Mouse (Mus musculus) cerebellum, adult (tissue): ENCODE results near the gene Ptpn13.

ENCODE experiments used
- ATAC-seq: cut with Nextera tagmentation; 2 replicates; pipeline ENCODE4 v1.9.2; 2017; ENCODE audit warnings: mild to moderate bottlenecking, moderate library complexity, mixed read lengths; ENCODE audit not compliant: insufficient number of reproducible peaks, low FRiP score, low TSS enrichment

Gene Ptpn13

DNA sequence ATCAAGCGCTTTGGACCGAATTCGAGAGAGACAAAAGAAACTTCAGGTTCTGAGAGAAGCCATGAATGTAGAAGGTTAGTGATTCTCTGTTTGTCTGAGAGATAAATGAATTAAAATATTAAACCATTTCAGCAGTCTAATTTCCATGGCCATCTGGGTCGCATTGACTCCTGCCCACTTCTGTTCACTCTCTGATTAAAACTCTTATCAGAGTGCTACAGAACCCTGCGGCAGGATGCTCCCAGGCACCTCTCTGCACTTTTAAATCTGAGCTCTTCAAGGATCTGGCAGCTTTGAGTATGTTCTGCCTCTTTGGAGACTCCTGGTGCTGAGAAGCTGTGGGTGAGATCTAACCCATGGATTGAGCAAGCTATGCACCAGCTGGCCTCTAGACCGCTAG, 76.8 kb downstream of the Ptpn13 start:
- no peak for ATAC-seq

DNA sequence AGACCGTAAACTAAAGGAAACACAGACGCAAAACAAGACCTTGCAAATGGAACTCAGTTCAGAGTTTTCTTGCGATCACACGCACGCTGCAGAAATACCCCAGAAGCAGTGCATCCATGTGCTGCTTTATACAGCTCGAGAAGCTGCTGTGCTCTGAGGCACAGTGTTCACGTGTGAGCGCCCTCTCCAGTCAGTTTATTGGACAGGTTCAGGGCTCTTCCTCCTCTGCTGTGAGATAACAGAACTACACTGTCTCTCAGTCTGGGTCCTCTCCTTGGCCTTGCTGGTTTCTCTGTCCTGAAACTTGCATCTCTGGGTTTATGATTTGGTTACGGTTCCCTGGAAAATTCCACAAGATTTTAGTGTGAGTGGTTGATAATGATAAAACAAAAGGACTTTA, 88.2 kb downstream of the Ptpn13 start:
- no peak for ATAC-seq

DNA sequence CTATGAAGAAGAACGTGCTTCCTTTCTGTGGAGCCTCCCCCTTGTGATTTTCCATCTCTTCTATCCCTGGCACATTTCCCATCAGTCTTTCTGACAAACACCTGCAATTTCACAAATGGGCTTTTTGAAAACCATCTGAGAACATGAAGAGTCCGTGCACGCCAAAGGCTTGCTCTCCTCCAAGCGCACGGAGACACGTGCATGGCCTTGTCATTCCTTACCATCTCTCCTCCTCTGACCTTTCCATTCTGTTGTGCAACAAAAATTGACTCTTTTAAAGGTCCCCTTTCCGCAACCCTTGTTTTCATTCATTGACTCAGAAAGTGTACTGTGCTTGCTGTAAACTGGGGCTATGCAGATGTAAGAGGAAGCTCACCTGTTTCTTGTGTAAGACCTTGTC, 89.4 kb downstream of the Ptpn13 start:
- ATAC-seq, result no peak

DNA sequence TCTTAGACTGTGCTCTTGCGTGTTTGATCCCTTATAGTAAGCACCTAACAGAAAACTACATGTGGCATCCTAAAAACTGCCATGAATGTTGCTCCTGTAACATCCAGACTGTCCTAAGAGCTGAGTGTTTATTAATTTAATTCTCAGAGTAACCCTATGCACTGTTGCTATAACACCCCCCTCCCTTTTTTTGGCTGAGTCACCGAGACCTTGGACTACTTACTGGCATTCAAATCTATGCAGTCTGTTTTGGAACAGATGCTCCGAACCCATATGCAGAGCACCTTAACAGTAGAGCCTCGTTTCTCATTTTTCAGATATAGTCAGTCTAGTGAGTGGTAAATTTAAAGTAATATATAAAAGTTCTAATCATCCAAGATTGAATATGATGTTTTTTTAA, 90.9 kb downstream of the Ptpn13 start:
- ATAC-seq, result no peak

DNA sequence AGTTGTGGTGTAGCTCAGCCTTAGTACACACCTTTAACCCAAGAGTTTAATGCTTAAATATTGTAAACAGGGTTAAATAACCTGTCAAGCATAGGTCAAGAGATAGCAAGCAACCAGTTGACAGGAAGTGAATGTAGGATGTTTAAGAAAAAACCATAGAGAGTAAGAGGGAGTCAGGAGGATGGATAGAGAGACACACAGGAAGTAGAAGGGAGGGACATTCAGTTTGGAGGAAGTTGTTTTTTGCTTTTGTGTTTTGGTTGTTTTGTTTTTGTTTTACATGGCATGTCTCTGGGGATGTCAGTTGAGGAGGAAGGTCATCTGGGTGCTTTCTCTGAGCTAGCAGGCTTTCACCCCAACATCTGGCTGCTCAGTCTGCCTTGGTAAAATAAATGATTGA, 91.6 kb downstream of the Ptpn13 start:
- no peak for ATAC-seq

DNA sequence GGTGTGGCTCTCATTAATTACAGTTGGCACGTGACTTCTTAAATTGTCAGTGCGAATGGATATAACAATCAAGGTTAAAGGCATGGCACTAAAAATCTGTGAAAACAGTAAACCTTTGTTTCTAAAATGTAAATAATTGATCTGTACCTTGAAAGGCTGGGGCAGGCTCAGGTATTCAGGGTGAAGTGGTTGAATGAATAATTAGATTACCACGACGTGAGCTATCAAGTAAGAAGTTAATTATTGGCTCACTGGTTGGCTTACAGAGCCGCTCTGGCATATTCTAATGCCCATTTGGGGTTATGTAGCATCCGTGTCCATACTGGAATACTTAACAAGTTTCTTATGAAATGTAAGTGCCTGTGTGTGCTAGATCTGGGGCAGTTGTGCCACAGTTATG, 92.6 kb downstream of the Ptpn13 start:
- no peak for ATAC-seq

DNA sequence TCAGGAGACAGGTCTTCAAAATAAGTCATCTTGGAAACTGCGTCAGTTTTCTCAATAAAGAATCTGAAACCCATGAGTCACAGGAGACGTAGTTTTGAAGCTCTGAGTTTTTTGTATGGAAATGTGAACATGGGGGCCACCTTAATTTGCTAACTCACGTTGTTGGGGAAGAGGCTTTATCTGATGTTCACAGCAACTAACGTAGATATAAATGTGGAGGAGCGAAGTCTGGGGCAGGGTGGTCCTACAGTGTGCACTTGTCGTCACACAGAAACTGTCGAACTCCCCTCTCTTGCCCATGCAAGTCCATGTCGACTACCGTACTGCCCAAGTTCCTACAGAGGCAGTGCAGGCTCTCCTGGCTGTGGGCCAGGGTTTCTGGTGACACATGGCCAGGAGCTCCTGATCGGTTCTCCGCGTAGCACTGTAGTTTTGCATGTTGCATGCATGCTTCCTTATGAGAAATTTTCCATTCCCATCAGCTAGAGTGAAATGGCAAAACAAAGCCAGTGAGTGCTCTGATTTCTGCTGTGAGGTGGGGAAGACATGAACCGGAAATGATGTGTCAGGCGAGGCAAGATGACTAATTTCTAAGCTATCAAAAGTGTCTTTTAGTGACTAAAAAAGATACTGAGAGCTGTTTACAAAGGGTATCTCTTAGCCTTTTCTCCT, 93.9 kb downstream of the Ptpn13 start:
- ATAC-seq, result no peak

DNA sequence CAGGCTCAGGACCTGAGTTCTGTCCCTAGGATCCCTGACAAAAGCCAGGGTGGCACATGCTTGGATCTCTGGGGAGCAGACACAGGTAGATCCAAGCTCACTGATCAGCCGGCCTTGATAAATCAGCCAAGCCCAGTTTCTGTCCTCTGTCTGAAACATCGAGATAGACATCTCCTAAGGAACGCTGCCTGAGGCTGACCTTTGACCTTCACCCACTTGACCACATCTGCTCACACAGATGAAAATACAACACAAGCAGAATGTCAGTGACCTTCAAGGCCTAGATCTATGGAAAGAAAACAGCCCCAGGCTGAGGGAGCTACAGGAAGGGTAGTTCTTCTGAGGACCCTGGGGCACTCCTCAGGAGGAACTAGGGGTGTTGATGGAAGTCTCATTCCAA, 97.4 kb downstream of the Ptpn13 start:
- ATAC-seq, result no peak

DNA sequence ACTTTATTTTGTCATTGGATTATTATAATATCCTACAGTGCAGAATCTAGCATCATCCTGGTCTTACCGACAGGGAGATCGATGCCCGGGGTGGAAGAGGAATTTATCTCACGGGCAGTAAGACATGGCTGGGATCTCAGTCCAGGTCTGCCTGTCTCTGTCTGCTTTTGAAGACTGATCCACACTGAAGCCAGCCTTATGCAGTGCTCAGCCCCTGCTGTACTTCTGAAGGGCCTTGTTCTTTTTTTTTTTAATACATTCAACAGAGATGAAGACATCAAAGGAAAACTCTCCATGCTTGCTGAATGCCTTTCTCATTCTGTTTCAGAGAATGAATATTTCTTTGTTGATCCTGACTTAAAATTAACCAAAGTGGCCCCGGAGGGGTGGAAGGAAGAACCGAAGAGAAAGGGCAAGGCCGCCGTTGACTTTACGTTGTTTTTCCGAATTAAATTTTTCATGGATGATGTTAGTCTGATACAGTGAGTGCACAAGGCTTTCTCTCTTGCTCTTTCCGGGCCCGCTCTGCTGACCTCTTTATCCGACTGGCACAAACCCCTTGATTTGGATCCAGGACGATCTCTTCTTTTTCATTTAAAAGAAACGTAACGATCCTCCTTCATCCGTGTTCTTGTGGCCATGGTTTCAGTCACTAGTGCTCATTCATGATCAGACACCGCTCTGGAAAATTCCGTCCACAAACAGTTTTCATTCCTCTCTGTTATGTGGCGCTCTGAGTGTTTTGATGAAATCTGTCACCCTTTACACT, 101.9 kb downstream of the Ptpn13 start:
- no peak for ATAC-seq

DNA sequence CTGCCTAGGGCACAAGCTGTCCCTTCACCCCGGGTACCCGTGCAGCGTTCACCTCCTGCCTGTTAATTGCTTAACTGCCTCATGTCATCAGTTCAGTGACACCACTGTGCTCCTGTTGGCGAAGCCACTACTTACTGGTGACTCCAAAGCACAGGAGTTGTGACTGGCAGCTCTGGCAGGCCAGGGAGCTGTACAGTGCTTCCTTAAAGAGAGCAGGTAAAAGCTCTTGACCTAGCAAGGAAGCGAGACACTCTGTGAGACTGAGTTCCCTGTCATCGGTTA, 102.4 kb downstream of the Ptpn13 start:
- ATAC-seq, result no peak

DNA sequence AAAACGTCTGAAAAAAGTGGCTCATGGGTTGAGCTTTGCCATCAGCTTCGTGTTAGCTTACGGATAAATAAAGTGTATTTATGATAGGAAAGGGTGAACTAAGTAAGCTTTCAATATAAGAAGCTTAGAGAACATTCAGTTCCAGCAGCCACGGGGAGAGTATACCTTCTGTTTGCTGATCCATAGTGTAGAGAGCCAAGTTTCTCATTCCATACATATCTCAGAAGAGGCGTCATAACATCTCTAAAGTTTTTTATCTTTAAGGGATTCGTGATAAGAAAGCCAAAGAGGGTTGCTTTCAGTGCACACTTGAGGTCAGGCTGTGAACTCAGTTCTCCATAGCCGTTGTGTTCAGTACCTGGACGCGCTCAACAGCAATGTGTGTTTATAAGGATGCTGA, 105.2 kb downstream of the Ptpn13 start:
- no peak for ATAC-seq

DNA sequence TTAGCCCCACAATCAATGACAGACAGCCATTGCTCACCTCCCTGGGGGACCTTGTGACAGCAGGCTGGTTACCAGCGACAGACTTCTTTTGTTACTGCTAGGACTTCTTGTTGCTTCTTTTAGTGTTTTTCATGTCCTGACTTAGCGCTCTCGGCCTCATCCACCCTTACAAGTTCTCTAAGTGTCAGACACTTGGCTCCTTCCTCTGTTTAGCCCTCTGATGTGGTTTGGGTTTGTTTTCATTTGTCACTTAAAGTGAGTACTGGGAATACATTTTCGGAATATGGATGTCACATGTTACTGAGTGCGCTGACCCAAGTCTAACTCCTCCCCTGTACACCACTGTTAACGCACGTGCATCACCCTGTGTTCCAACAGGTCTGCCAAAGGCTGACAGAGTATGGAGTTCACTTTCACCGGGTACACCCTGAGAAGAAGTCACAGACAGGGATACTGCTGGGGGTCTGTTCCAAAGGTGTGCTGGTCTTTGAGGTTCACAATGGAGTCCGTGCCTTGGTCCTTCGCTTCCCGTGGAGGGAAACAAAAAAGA, 107.9 kb downstream of the Ptpn13 start:
- ATAC-seq, result no peak

DNA sequence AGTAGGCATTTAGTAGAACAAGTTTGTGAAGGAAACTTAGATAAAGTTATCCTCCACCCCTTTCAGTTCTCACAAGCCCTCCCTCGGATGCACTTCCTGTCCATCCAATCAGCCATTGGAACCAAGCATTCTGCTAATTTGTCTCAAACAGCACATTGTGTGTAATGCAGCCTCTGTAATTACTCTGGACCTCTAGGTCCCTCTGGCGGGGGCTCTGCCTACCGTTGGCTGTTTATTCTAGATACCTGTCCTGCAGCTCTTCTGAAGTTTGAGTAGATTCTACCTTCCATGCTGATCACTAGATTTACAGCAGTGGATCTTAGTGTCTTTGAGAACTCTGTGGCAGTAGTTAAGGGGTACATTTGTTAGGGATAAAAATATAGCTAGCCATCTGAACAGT, 109.5 kb downstream of the Ptpn13 start:
- ATAC-seq, result no peak

DNA sequence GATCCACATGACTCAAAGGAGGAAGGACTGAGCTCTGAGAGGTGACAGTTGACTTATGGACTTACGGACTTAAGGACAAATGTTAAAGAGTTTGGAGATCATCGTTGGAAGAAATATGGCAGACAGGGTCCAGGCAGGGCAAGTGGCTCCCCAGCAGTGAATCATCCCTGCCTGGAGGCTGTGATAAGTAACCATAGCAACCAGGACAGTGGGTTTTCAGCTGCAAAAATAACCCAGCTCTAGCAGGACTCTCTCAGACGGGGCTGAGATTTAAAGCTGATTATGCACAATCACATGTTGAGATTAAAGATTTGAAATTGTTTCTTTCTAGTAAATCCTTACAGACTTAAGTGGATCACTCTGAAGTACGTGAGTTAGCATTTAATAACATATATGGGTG, 112.4 kb downstream of the Ptpn13 start:
- ATAC-seq, result no peak

DNA sequence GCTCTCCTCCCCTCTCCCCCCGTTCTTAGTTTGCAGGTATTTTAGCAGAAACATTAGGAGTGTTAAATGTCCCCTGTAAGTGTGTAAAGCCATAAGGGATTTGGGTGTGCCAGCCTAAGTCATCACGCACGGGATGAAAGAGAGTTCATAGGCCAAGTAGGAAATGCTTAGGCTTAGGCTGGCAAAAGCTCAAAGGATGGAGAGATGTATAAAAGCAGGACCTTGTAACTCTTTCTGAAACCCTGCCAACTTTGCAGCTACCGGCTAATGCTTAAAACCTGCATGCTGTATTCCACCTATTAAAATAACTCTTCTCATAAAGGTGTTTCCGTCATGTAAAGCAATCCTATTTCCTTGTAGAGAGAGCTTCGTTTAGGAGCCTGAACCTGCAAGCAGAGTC, 115.6 kb downstream of the Ptpn13 start:
- no peak for ATAC-seq

DNA sequence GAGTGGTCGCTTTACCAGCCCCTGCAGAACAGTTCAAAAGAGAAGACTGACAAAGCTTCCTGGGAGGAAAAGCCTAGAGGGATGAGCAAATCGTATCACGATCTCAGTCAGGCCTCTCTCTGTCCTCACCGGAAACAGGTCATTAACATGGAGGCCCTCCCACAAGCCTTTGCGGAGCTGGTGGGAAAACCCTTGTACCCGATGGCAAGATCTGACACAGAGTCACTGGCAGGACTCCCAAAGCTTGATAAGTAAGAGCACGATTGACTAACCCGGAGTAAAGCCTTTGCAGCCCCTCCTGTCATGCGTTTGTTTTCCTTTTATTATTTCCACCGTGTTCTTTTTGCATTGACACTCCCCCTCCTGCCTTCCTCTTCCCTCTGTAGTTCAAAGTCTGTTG, 116.1 kb downstream of the Ptpn13 start:
- no peak for ATAC-seq

DNA sequence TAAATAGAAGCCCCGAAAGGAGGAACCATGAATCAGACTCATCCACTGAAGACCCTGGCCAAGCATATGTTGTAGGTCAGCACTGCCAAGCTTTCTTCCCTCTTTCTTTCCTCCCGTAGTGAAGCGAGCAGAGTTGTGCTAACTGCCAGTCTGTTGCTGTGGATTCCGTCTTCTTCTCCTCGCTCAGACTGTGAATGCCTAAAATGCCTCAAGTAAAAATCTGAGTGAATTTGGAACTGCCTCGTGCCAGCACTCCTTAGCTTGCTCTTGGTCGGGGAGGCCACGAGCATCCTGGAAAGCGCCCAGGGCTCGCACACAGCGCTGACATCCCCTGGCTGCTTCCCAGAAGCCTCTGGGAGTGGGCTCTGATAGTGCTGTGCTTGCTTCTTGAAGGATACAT, 116.5 kb downstream of the Ptpn13 start:
- ATAC-seq, result no peak

DNA sequence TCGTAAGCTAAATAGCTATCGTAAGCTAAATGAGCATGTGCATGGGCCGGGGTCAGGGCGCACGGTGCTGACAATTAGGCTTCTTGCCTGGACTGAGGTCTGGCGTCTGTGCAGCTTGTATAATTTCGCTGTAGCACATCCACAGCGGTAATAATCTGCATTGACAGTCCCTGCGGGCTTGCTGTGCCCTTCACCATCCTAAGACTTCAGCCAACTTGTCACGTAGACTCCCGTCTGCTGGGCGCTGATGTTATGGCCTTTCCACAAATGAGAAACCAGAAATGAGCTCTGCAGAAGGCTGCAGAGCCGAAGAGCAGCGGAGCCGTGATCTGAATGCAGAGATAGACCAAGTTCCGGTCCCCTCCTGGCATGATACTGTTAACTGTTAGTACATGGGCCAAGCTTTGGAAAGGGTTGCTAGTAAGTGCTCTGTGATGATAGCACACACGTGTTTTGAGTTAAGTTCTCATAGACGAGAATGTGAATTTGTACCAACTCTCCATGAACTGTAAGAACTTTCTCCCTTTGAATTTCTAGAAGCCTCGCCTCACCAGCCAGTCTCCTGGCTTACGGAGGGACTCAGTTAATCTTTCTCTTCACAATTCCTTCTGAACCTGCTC, 120.5 kb downstream of the Ptpn13 start:
- ATAC-seq, result no peak

DNA sequence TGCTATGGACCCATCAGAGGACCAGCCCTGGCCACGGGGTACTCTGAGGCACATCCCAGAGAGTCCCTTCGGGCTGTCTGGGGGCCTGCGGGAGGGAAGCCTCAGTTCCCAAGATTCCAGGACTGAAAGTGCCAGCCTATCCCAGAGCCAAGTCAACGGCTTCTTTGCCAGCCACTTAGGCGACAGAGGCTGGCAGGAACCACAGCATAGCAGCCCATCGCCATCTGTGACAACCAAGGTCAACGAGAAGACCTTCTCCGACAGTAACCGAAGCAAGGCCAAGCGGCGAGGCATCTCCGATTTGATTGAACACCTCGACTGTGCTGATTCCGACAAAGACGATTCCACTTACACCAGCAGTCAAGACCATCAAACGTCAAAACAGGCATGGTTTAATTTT, 129.8 kb downstream of the Ptpn13 start:
- ATAC-seq, result no peak

DNA sequence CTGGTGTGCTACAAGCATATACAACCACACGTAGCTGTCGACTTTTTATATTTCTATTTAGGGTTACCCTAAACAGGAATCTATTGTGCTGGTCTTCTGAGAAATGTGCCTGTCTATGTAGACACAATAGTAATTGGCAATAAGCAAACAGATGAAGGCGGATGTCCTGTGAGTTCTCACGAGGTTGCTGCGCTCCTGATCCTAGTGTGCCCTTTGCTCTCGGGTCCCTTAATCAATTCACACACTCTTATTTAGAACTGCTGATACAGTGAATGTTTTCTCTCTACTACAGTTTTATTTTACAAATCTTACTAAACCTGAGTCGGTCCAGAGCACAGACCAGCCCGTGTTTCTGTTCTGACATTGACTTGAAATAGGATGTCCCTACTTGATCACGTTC, 135.6 kb downstream of the Ptpn13 start:
- no peak for ATAC-seq

DNA sequence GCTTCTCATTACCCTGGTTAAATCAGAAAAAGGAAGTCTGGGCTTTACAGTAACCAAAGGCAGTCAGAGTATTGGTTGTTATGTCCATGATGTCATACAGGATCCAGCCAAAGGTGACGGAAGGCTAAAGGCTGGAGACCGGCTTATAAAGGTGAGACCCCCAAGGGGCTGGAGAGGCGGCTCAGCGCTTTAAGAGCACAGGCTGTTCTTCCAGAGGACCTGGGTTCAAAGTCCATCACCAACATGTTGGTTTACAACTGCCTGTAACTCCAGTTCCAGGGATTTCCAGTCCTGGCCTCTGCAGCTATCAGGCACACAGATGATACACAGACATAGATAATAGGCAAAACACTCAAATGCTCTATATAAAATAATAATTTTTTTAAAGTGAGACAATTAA, 143.0 kb downstream of the Ptpn13 start:
- ATAC-seq, result no peak

DNA sequence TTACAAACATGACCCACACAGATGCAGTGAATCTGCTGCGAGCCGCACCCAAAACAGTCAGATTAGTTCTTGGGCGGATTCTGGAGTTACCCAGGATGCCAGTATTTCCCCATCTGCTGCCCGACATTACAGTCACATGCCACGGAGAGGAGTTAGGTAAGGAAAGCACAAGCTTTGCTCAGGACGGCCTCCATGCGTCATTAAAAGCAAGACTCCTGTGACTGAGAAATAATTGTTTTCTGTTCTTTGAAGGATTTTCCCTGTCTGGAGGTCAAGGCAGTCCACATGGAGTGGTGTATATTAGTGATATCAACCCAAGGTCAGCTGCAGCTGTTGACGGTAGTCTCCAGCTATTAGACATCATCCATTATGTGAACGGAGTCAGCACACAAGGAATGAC, 144.5 kb downstream of the Ptpn13 start:
- ATAC-seq, result no peak
